Mouse (Mus musculus): ENCODE results near the gene Scarb1.

Scarb1 gene

DNA sequence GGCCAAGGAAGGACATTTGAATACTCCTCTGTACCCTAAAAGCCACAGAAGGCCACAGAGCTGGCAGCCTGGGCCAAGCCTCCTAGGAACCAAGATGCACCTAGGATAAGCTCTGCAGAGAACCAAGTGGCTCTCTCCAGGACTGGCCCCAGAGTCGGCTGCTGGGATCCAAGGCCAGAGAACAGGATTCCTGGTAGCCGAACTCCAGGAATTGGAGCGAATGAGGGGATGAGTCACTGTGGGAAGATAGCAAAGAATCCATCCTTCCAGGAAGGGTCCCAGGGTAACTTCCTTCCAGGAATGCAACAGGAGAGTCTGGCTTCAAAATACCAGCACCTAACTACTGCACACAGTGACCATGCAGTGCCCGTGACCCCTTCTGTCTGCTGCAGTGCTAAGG lies 8.6 kb downstream of the Scarb1 start:
- no peak for DNase-seq (ENCODE audit: extremely low spot score, low spot score)

DNA sequence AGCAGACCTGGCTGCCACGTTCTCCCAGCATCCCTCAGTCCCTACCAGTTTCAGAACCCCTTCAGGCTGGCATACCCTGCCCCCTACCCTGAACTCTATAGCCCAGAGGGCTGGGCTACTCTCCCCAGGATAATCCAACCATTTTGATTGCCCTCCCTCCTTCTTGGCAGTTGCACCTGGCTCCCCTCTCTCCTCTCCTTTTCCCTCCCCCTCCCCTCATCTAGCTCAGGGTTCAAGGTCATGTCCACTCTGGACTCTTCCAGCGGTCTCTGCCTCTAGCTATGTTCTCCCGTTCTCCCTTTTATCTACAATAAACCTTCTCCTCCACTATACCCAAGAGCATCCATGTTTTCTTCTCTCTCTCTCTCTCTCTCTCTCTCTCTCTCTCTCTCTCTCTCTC lies 9.1 kb downstream of the Scarb1 start:
- DNase-seq (ENCODE audit: extremely low spot score, low spot score), result no peak

DNA sequence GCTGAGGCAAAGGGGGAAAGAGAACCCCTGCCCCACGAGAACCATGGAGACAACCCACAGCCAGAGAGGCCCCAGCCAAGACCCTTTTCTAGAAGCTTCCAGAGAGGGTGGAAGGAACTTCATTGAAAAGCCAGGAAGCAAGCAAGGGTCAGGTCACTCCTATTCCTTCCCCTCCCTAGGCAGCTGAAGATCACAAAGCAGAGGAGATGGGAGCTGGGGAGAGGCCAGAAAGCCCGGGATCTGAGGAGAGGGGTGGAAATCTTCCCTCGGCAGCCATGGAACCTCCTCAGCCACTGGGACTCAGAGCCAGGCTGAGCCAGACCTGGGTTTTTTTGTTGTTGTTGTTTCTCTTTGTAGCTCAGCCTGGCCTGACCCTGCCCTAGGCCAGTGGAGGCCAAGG lies 9.8 kb downstream of the Scarb1 start:
- DNase-seq (ENCODE audit: extremely low spot score, low spot score), result no peak

DNA sequence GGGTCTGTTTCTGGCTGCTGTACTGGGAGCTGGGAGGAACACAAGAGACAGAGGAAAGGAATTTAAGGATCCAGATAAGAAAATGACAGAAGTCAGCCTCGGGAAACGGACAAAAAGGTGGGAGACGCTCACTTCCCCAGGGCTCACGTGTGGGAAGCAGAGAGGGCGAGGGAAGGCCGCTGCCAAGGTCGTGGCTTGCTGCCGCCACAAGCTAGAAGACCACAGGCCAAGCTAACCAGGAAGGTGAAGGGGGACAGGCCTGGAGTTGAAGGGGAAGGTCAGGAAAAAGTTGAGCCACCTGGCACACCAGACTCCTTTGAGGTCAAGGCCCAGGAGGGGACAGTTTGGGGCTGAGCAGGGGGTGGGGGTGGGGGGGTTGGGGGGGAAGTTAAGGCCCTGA lies 10.2 kb downstream of the Scarb1 start:
- no peak for DNase-seq (ENCODE audit: extremely low spot score, low spot score)

DNA sequence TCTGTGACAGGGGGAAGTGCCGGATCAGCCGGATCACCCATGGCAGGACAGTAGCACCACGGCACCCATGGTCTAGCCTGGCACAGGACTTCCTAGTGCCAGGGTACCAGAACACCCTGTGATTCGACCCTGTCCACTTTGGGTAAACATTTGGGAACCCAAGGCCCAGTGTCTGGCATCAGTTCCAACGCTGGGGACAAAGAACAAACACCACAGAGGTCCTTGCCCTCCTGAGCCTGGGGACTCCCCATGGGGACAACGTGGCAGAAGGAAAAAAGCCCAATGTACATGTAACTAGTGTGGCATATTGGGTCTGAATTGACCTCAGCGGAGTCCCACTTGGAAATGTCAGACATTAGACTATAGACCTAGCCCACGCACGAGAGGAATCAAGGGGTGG lies 10.7 kb downstream of the Scarb1 start:
- DNase-seq (ENCODE audit: extremely low spot score, low spot score), result no peak

DNA sequence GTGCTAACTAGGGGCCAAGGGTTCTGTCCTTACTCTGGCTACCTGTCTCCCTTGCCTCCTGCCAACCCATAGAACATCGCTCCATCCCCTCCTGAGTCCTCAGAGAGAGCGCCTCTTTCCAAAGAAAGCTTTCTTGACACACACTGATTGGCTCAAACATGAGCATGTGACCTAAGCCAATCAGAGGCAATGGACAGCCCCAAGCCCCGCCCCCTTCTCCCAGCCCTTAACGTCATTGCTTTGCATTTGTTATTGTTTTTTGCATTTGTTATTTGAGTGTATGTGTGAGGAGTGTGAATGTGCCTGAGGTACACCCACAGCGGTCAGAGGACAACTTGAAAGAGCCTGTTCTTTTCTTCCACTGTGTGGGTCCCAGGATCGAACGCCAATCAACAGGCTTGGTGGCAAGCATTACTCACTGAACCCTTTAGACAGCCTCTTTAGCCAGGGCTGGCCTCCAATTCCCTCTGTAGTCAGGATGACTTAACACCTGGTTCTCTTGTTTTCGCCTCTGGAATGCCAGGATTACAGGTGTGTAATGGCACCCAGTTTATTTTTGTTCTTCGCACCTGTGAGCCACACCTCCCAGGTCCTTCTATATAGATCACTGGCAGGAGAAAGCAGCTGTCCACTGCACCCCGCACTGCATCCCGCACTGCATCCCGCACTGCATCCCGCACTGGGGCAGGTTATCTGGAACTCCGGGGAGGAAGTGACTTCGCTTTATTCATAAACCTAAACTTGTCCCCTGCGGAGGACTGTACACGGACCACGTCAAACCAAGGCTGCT lies 13.1 kb downstream of the Scarb1 start:
- peak; percentile 36 for DNase-seq (ENCODE audit: extremely low spot score, low spot score)

DNA sequence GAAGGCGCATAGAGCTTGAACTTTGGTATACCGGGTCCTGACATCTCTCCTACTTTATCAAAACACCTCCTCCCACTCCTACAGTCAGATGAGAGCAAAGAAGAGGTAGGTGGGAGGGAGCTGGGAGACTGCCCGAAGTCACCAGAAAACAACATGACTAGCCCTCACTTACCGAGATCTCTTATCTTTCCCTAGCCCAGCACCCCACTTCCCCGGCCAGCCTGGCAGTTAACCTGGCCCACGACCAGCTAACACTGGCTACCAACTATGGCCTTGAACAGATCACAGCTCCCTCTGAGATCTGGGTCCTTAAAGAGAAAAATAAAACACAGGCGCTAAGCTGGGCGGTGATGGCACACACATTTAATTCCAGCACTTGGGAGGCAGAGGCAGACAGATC lies 14.5 kb downstream of the Scarb1 start:
- no peak for DNase-seq (ENCODE audit: extremely low spot score, low spot score)

DNA sequence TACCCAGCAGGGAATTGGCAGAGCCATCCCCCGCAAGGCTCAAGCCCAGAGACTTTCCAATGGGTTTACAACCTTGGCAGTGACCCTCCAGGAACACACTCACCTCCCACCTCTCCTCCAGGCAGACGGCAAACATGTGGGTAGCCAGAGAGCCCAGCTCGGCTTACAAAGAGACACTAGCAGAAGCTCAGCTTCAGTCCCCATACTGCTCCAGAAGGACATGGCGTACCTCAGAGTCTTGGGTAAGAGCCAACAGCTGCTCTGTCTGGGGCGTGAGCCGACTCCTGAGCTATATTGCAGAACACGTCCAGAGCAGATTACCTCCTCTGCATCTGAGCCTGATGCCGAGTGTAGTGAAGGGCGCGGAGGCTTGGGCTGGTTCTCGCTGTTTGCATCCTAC lies 15.0 kb downstream of the Scarb1 start:
- no peak for DNase-seq (ENCODE audit: extremely low spot score, low spot score)

DNA sequence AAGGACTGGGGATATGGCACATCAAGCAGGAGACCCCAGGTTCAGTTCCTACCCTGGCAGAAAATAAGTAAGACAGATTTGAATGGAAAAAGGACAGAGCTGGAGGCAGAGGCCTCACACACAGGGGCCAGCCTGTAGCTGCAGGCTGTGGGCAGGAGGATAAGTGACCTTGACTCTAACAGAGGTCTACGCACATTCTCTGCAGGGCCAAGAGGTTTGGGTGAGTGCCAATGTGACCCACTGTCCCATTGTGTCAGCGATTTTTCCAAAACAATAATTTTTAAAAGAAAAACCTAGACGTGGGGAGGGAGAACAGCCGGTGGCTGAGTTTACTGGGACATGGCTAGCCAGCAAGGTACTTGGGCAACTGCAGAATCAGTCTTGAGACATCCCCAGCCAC lies 15.6 kb downstream of the Scarb1 start:
- no peak for DNase-seq (ENCODE audit: extremely low spot score, low spot score)

DNA sequence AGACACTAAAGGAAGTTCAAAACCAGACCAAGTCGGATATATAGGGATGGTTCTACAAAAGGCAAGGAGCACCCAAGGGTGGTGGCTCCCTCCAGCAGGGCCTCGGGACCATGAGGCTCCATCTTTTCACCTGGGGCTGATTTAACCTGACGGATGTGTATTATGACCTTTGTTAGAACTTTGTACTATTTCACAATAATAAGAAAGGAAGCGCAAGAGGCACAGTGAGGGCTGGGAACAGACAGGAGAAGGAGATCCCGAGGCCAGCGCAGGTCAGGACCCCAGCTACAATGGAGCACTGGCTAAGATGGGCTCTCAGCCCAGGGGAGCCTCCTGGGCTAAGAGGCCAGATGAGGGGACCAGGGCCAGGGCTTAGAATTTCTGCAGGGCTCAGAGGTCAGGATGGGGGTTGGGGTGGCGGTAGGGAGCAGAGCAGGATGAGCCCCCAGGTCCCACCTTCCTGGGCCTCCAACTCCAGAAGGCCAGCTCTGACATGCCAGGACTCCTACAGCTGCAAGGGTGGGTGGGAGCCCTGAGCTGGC lies 16.9 kb downstream of the Scarb1 start:
- no peak for DNase-seq (ENCODE audit: extremely low spot score, low spot score)

DNA sequence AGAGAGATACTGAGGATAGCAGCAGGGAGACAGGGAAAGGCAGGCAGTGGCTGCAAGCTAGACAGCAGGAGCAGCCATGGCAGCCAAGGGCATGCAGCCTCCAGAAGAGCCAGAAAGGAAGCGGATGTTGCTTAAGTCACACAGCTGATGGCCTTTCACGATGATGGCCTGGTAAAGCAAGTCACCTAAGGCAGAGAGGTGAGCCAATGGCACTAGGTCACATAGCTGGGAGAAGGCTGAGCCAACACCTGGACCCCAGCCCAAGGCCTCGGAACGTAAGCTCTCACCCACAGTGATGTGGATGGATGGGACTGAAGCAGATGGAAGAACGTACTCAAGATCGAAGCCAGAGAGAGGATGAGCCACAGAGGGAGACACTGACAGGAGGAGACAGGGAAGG lies 17.8 kb downstream of the Scarb1 start:
- DNase-seq (ENCODE audit: extremely low spot score, low spot score), result no peak

DNA sequence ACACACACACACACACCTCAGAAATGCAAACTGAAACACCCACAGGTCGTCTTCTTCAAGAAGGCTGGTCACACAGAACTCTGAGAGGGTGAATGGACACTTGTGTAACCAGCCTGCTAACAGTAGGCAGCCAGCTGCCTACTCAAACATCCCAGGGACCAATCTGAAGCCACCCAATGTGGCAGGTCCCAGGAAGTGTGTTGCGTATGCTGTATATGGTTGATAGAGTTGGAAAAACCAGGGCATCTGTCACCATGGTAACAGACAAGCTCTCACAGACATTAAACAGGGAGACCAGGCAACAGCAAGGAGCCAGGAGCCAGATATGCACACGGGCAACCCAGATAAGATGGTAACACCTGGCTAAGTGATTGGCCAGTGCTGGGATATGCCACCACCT lies 19.1 kb downstream of the Scarb1 start:
- no peak for DNase-seq (ENCODE audit: extremely low spot score, low spot score)

DNA sequence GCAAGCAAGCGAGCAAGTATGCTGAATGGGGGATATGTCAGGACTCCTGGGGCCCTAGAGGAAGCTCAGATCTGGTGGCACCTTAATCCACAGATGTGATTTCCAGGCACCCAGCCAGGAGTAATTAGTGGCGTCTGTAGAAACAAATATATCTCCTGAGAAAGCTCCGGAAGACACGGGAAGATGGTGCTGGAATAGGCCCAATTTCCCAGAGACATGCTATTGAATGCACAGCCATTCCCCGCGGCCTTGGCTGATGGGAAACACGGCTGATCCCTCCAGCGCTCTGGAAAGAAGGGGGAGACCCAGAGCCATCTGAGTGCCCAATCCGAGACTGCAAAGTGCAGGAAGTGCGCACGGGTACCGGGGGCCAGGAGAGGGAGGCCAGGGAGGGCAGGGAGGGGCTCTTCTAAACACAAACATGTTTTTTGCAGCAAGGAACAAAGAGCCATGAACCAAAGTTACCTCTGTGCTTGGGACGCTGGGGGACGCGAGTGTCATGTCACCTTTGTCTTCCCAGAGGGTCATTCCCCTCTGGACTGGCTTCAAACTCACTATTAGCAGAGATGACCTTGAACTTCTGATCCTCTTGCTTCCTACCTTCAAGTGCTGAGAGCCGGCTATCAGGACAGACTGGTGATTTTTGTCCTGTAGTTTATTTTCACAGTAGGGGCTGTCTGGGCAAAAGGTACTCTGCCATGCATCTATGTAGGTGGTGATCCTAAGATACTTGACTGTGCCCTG lies 21.7 kb downstream of the Scarb1 start:
- no peak for DNase-seq (ENCODE audit: extremely low spot score, low spot score)

DNA sequence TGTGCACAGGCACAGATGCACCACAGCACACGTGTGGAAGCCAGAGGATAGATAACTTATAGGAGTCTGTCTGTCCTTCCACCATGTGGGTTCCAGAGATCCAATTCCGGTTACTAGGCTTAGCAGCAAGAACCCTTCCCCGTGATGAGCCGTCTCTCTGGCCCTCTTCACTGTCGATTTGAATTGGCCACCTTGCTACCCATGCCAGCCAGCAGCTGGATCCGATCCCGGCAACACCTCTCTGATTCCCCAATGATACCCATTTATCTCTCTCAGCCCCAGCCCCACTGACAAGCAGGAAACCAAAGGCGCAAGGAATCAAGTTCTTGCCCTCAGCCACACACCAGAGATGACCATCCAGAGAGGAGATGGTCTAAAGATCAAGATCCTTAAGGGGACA lies 22.9 kb downstream of the Scarb1 start:
- no peak for DNase-seq (ENCODE audit: extremely low spot score, low spot score)

DNA sequence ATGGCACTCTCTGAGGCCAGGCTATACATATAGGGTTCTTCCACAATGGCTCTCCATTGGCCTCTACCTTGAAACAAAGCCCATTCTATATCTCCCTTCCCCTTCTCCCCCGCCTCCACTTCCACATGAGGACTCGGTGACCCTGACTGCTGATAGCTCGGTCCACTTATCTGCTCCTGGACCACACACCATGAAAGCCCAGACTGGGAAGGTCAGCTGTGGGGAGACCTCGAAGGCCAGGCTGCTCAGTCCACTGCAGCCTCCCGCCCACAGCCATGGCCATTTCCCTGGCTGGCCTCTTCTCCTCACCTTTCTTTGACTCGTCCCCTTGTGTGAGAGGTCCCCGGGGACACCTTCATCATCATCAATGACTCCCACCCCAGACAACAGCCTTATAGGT lies 23.6 kb downstream of the Scarb1 start:
- no peak for DNase-seq (ENCODE audit: extremely low spot score, low spot score)

DNA sequence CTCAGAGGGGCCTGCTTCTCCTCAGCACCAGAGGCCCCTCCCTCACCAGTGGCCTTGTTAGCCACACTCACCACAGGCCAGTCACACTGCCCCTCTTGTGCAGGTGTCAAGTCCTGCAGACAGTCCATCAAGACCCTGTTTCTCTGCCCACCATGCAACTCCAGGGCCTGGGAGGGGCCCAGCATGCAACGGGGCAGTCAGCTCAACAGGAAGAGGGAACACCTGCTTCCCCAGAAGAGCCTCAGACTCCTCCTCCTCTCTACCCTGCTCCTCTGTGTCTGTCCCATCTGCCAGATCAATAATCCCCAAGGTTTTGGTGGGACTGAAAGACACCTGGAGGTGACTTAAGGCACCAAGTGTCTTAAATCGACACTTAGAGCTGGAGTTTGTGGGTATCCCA lies 24.1 kb downstream of the Scarb1 start:
- no peak for DNase-seq (ENCODE audit: extremely low spot score, low spot score)

DNA sequence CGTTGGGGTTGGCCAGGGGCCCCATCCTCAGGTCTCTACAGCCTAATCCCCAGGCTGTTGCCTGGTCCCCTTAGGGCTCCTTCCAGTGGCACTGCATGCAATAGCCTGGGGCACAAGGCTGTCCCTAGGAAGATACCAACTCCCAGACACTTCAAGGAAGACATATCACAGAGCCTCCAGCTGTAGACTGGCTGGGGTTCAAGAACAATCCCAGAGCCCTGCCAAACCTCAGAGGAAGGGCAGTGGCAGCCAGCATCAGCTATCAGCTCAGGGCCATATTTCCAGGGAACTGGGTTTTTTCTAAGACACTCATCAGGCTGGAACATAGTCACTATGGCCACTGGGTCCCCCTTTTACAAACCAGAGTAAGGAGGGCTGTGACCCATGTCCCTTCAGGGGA lies 25.8 kb downstream of the Scarb1 start:
- DNase-seq (ENCODE audit: extremely low spot score, low spot score), result no peak

DNA sequence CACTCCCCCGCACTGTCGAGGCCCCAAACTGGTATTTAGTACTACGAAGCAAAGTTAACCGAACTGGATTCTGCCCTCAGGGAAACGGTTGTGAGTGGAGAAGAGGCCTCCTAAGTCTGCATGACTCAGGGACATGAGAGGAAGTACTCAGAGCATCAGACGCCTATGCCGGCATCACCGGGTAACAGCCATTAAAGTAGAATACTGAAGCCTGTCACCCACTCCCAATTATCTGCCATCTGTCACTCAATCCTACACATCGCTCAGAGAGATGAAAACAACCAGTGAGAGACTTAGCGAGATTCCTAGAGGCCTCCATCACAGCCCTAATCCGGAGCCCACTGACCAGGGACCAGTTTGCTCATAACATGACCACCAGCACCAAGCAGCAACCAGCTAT lies 26.9 kb downstream of the Scarb1 start:
- no peak for DNase-seq (ENCODE audit: extremely low spot score, low spot score)

DNA sequence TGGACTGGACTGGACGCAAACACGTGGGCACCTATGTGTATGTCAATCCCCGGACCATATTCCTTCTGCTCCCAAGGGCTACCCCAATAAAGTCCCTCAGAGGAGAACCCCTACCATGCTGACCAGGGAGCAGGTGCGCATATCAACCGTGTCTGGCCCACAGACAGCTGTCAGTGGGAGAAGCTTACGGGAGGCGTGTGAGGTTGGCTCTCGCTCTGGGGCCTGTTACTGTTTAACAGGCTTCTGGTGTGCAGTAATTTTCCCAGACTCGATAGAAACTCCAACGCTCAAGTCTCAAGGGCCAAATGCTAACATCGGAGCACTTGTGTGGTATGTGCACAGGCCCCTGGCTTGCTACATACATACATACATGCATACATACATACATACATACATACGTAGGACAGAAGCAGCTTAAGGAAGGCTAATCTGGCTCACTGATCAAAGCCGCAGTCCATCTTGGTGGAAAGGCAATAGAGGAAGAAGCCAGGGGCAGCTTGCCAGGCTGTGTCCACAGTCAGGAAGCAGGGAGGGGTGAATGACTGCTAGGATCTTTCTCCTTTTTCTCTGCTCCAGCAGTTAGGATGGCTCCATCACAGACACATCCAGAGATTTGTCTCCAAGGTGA lies 27.8 kb downstream of the Scarb1 start:
- no peak for DNase-seq (ENCODE audit: extremely low spot score, low spot score)

DNA sequence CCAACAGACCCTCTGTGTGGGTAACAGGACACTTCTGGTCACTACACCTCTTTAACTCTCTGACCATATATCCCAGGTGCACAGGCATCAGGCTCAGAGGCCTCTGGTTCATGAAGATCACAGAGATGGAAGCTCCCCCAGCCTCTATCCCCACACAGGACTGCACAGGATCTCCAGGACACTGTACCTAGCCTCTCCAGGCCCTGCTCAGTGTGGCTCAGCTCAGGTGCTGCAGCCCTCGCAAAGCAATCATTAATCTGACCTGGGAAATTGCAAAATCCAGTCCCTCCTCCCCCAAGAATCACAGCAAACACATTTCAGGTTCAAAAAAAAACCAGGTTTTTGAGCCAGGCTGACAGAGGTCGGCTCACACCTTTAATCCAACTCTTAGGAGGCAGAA lies 29.9 kb downstream of the Scarb1 start:
- DNase-seq (ENCODE audit: extremely low spot score, low spot score), result no peak

DNA sequence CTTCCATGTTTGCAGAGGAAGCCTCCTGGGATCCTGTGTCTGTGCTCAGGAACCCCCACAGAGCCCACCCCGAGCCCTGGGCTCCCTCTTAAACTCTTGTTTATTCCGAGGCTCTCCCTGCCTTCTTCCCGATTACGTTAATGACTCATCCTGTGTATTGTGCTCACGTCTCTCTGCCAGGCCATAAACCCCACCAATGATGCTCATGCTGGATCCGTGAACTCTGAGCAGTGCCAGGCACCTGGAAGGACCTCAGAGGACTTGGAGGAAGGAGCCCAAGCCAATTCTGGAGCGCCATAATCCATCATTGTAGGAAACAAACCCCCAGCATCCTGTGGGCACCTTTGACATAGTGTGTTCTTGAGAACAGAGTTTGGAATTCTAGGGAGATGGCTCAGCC lies 31.7 kb downstream of the Scarb1 start:
- DNase-seq (ENCODE audit: extremely low spot score, low spot score), result no peak

DNA sequence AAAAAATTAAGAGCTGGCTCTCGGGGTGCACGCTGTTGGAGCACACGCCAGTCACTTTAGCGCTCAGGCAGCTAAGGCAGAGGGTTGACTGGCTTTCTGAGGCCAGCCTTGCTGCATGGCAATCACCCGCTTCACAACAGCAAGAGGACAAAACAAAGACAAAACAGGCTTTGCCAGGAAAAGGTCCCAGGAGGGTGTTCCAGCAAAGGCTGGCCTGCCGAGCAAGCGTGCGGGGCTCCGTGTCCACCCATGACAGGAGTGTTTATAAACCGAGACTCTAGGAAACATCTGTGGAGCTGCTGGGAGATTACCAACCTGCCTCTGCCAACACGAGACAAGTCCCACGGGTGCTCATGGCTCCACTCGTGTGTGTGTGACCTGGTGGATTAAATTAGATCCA lies 34.1 kb downstream of the Scarb1 start:
- DNase-seq (ENCODE audit: extremely low spot score, low spot score), result no peak

Data from neural tube, embryonic 10.5 days (tissue).